Mouse (Mus musculus) large intestine, adult 2 months (tissue): Measurements from ENCODE around the gene Tox2. TPM values are rescaled to one million over a fixed set of nuclear protein-coding genes. Genes with fewer than 3 reads are reported as not detected.

Experiments
- DNase-seq: peaks from one replicate; pipeline ENCODE4 v3.0.0-alpha.2; 2012; ENCODE audit warnings: low read depth, low spot score
- WGBS: fragments of 180-500 bp; shearing (Covaris S2); methylation state at CpG from one replicate; pipeline ENCODE4 v1.1.7; 2018; 5-methylcytosine and 5-hydroxymethylcytosine counted together
- polyA plus RNA-seq: library from polyadenylated mRNA; depleted of rRNA; stranded (reverse); fragments of >200 nt; gene quantifications from 2 replicates; pipeline ENCODE4 v1.2.3, GENCODE M21; 2012

Gene Tox2
- polyA plus RNA-seq, 1 experiment: 3.4 TPM

DNA sequence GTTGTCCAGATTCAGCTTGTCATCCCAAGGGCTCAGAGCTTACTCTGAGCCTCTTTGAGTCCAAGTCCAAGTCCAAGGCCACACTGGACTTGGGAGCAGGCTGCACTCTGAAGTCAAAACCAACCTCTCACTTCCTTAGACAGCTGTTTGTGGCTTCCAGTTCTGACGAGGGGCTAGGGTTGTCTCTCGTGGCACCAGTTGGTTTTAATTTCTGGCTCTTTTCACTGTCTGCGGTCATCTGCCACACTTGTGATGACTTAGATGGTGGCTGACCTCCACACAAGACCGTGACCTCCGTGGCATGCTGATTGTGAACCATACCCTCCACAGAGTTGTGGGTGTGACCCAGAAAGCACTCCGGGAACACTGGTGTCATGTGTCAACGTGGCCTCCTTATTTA, 46.0 kb downstream of the Tox2 start:
- DNase-seq: no peak
- 61% methylated on average over 7 of the region's 7 CpGs for WGBS

DNA sequence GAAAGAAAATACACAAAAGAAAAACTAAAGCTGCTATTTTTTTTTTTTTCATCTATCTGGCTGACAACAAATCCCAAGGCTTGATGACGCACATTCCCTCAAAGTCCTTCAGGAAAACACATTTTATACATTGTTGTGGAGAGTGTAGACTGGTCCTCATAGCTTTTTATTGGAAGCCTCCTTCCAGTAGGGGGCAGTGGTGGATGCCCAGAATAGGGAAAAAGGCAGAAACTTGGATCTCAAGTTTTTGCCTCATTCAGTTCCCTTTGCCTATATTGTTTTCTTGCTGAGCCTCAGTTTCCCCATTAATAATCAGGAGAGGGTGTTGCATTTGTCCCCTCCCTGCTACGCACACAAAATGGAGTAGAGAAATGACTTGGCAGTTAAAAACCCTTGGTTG, 49.7 kb downstream of the Tox2 start:
- 94% methylated on average over 2 of the region's 2 CpGs for WGBS
- no peak for DNase-seq

DNA sequence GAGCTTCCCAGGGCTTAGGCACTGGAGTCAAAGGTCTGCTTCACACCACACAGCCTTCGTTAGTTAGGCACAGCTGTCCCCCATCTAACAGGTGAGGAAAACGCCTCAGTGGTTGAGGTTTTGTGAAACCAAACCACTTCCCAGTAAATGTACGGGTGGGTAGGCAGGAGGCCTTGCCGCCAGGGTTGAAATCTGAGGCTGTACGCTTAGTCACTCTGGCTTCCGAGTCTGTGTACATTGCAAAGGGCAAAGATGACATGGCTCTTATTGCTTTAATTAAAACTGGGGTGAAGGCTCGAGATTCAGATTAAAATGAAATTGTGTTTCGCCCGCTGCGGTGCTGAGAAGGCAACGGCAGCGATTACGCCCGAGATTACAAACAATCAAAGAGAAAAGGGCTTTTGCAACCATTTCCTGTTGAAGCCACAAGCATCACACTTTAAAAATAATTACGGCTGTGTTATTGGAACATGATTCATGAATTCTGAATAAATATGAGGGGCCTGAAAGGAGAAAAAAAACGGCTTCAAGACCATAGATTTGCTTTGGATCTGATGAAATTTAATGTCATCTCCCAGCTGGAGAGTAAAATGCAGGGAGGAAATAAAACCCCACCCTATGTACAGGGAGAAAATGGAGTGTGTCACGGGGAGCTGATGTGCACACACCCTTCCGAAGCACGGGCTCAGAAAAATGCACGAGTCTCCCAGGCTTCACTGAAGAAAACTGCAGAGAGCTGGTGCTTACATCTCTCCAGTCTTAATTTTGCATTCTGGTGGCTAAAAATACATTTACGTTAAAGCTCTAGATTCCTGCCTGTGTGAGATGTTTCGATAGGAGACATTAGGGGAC, 50.5 kb downstream of the Tox2 start:
- DNase-seq: no peak
- 20% methylated on average over 22 of the region's 22 CpGs for WGBS

DNA sequence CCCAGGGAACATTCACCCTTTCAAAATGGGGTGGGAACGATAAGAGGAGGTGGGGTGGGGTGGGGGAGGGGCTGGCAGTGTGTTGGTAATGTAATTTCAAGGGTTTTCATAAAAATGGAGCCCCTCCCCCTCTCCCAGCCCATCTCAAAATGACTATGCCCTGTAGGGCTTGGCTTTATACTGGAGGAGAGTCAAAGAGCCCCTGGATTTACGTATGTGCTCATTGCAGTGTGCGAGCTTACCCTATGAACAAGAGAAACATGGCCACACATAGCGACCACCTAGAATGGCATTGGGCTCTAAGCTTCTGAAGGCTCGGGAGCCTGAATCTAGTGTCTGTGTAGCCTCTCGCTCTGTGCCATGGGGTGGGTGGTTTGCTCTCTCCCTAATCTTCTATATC, 51.3 kb downstream of the Tox2 start:
- no peak for DNase-seq
- WGBS: 76% methylated on average over 6 of the region's 6 CpGs

DNA sequence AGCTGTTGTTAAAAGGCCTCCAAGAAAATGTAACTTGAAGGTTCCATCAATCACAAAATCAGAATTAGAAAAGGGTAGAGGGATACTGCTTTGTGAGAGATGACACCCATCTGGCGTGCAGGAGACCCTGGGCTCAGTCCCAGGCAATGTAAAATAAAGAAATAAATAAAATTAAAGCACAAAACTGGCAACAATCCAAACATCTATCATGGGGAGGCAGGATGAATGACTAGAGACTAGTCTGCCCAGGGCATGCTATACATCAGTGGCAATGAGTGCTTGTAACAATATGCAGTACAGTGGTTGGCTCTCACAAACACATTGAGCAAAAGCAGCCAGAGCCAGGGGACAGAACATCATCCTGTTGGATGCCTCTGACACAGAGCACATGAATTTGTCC, 53.8 kb downstream of the Tox2 start:
- 60% methylated on average over 1 of the region's 1 CpGs for WGBS
- DNase-seq: no peak

DNA sequence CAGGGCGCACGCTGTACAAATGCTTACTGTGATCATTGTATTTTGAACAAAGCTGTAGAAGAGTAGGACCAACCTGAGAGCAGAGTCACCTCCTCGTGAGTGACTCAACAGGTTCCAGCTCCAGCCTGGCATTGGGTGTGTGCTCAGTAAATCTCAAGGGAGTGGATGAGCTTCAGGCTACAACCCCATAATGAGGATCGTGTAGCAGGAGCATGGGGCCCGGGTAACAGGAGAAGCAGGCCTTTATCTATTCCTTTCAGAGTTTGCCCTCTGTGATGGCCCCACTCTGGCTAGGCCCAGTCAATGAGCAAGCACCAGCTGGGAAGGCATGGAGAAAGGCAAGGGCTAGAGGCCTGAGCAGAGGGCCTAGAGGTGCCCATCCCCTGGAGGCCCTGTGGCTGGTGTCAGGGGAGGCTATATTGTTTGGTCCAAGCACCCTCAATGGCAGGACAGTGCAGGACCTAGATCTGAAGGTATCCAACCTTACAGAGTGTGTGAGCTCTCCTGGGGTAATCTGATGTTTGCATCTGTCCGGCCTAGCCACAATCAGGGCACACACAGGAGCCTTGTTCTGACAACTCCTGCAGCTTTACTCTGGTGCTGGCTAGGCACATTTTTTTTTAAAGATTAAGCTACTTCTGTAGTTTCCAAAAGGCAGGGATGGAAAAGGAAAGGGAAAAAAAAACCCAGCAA, 58.6 kb downstream of the Tox2 start:
- WGBS: 65% methylated on average over 6 of the region's 6 CpGs
- no peak for DNase-seq

DNA sequence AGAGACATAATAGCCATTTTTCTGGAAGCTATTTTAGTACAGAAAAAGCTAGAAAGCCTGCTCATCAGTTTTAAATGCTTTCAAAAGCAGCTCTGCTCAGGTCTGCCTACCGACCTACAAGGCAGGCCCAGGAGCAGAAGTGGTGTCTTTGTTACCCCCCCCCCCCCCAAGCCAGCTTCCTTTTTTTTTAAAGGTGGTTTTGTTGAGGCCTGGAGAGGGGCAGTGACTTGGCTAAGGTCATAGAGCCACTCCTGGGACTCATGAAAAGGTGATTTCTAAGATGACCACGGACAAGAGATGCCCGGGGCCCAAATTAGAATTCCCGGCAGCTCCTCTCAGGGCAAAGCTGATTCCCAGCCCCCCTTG, 59.1 kb downstream of the Tox2 start:
- DNase-seq: no peak
- 83% methylated on average over 4 of the region's 4 CpGs for WGBS

DNA sequence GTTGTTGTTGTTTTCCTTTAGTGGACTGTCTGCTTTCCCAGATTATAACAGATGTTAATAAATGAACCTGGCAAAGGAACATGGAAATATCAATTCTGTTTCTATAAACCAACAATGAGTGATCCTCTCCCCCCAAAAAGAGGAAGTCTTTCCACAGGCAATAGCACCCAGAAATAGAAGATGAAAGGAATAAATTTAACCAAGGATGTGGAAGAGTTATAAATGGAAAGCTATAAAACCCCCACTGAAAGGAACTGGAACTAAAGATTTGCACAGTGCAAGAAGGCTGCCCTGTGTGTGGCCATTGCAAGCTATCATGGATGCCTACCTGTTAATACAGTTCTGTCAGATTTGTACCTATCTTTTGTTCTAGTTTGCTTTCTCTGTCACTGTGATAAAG, 64.2 kb downstream of the Tox2 start:
- no peak for DNase-seq

DNA sequence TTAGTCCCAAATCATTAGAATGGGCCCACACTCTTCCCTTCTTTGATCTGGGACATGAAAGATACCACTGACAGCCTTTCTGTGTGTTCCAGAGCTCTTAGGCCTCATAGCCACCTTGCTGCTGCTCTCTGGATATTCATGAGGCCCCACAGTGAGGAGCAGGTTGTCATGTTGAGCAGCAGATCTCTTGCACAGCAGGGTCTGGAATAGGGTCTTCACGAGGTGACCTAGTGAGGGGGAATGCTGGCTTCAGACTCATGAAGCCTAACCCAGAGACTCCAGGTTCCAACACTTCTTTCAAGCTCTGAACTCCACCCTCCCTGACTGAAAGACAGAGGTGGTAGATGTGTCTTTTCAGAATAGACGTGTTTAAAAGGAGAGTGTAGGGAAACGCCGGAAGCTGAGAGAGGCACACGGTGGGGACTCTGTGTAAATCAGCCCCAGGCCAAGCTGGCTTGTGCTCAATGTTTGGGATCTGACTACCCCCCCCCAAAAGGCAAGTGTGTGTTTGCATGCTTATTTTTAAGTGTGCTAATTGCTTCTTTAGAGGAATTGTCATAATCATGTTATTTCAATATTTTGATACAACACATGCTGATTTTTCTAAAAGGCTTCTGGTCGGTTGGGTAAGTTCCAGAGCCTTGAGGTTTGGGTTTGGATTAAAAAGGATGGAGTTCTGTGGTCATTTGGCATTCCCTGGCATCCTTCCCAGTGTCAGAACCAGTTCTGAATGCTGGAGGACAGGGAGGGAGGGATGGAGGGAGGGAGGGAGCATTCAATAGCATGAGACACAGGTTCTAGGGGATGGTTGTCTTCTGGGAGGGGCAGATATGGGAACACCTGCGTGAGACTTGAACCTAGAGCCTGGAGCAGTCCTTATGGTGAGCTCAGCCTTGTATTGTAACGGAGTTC, 68.9 kb downstream of the Tox2 start:
- WGBS: 65% methylated on average over 8 of the region's 8 CpGs
- no peak for DNase-seq

DNA sequence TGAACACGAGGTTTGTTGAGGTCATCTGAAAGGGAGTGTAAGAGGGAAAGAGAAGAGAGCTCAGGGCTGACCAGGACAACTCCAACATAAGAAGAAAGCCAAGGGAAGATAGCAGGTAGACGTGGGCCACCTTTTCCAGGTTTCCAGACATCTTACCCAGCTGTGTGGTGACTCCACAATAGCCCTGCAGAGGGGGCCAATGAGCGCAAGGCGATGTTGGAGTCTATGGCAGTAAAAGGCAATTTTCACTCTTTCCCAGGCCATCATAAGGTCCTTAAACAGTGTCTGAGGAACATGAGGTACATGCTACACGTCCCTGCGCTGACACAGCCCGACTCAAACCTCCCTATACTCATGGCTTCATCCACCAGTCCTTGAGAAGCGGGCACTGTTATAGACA, 70.9 kb downstream of the Tox2 start:
- DNase-seq: no peak
- WGBS: 75% methylated on average over 8 of the region's 8 CpGs

DNA sequence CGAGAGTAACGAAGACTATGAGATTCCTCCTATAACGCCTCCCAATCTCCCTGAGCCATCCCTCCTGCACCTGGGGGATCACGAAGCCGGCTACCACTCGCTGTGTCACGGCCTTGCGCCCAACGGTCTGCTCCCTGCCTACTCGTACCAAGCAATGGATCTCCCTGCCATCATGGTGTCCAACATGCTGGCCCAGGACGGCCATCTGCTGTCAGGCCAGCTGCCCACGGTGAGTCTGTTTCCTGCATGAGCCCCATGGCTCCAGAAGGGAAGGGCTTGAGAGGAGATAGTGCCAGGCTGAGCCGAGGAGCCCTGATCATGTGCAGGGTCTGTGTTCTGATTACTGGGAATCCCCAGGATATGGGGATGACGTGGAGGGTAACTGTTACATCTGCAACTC, 73.1 kb downstream of the Tox2 start:
- 89% methylated on average over 14 of the region's 14 CpGs for WGBS
- no peak for DNase-seq

DNA sequence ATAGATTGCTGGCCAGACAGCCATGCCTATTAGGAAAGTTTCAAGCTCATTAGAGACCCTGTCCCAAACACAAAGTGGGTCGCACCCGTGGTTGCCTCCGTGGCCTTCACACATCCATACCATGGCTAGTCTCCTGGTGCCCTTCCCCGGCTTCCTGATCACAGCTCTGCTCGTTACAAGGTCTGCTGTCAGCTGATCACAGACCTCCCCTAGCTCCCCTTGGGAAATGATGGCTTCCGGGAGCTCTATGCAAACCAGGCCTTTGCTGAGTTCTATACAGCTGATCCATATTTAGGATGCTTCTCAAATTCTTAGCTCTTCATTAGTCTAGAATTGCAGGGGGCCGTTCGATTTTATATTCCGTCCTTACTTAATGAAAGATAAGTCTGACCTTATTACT, 75.1 kb downstream of the Tox2 start:
- no peak for DNase-seq
- 68% methylated on average over 9 of the region's 9 CpGs for WGBS

DNA sequence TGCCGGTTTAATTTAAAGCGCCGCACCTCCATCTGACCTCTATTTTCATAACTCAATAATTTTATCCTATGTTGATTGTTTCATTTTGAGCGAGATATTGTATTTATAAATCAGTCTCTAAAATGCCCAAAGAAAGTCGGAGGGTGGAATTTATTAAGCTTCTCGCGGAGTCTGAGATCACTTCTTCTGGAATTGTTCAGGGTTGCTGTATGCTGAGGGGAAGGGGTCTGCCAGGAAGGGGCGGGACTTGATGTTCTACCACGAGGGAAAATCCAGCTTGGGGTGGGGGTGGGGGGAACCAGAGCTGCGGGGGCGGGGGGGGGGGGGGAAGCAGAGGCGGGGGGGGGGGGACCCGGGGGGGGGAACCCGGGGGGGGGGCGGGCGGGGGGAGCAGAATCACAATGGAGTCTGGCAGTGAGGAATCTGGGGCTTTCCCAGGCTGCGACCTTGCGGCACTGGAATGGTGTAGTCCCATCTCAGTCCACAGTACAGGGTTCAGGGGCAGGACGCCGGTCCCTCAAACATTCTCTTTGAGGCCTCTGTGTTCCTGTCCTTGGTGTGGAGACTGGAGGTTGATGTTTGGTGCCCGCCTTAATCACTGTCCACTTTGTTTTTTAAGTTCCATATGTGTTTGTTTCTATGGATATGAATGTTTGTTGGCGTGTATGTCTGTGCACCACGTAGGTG, 77.9 kb downstream of the Tox2 start:
- DNase-seq: no peak
- 66% methylated on average over 16 of the region's 23 CpGs for WGBS

DNA sequence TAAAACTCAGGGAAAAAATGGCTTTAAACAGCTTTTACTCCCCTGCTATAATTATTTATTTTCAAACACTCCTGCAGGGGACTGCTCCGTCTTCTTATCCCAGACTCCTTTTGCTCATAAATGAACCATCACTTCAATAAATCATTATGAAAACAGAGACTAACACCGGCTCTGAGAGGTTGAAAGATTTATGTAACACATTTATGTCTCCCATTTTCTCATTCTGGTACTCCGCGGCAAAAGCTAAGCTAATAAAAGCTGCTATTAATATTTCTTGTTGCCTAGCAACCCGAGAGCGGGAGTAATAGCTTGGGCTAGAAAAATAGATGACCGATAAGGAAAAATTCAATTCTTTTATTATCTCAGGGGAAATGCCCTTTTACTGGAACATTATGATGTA, 81.9 kb downstream of the Tox2 start:
- DNase-seq: no peak
- WGBS: 15% methylated on average over 7 of the region's 7 CpGs

DNA sequence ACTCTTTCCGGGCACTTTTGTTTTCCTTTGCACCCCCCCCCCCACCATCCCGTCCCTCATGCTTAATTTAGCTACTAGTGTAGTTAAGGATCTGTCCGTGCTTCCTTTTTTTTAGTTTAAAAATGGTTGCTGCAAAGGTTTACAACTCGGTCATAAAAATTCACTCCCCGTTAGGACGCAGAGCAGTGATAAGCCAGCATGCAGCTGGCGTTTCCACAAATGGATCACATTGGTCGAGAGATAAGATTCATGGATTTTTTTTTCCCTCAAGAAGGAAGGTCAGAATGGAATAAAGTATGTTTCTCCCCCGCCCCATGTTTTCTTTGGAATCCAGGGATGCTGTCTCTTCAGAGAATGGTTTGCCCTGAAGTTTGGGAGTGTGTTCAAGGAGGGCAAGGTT, 82.4 kb downstream of the Tox2 start:
- 4% methylated on average over 9 of the region's 9 CpGs for WGBS
- no peak for DNase-seq

DNA sequence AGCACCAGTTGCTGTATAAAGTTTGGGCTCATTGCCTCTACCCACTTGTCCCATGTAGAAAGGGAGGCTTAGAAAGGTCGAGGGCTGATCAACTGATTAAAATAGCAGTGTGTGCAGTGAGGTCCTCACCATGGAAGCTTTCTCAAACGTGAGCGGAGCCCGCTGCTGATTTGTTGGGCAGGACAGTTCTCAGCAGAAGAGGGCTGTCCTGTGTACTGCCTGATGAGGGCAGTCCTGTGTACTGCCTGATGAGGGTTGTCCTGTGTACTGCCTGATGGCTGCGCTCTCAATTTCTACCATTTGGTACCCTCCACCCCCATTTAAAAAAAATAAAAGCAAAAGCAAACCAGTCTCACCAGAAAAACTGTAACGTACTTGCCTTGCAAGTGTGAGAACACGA, 82.8 kb downstream of the Tox2 start:
- no peak for DNase-seq
- 24% methylated on average over 7 of the region's 7 CpGs for WGBS

DNA sequence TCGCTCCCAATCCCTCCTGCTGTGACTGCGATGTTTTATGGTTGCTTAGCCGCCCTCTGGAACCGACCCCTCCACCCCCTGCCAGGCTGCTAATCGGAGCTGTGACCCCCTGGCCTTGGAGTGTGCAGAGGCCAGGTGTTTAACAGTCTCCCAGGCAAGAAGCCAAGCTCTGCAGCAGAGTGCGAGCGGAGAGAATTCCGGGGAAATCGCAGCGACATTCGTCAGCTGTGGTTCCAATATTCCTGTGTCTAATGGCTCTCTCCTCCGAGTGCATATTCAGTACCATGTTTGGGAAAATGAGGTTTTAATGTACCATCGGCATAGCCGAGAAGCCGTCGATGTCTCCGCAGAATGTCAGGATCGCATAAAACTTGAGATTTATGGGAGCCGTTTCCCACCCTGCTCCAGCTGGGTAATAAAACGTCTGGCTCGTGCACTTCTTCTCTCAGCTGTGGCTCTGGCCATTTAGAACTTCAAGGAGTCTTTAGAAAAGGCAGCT, 86.0 kb downstream of the Tox2 start:
- no peak for DNase-seq
- WGBS: 3% methylated on average over 21 of the region's 21 CpGs

DNA sequence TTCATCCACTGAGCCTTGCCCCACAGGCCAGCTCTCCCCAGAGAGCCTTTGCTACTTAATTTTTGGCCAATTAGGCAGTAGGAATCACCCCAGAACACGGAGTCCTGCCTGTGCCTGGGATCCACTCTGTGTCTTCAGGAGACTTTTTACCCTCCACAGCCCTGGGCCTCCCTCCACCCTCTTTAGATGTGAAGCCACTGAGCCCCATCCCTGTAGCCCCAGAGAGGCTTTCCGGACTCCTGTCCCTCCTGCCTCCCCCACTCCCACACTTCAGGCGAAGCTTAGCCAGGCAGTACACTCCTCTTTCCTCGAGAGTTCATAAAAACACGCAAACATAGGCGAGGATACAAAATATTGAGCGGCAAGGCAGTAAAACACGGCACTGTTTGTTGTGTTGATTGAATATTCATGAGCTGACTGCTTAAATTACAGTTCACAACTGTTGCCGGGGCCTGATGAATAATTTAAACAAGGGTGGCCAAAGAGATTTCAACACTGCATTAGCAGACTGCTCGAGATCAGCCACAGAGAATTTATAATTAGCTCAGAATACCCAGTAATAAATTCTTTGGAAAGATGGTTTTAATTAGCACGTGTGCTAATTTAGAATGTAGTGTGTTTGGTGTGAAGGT, 94.2 kb downstream of the Tox2 start:
- DNase-seq: no peak
- 44% methylated on average over 11 of the region's 11 CpGs for WGBS
